Mouse (Mus musculus) heart, embryonic 15.5 days (tissue): ENCODE measurements around the gene Rbp7. TPM values are rescaled to one million over a fixed set of nuclear protein-coding genes. Genes with fewer than 3 reads are reported as not detected.
"Not testable (repeated sequence)": the region's sequence is repeated elsewhere in the genome, so short reads cannot be mapped to it uniquely, and the experiment has no call there.

Source experiments
- ATAC-seq: fragments of 200-750 bp; cut with Nextera tagmentation; replicated peaks from 2 replicates; pipeline ENCODE4 v1.8.0; 2017; ENCODE audit warnings: low read depth, moderate TSS enrichment; ENCODE audit not compliant: insufficient number of reproducible peaks, insufficient read depth, low FRiP score
- H3K27ac ChIP-seq: fragments of 300-500 bp; sonication (generic); 2 replicates; pipeline ENCODE4 v1.5.1; 2015; ENCODE audit warnings: mild to moderate bottlenecking, inconsistent platforms
- H3K27me3 ChIP-seq: fragments of 300-500 bp; sonication (generic); 2 replicates; pipeline ENCODE4 v1.6.1; 2015; ENCODE audit warnings: inconsistent platforms
- H3K36me3 ChIP-seq: fragments of 300-500 bp; sonication (generic); 2 replicates; pipeline ENCODE4 v1.6.1; 2015; ENCODE audit warnings: mild to moderate bottlenecking, inconsistent platforms
- H3K4me1 ChIP-seq: fragments of 300-500 bp; sonication (generic); replicated peaks from 2 replicates; pipeline ENCODE4 v1.6.1; 2015; ENCODE audit warnings: inconsistent platforms
- H3K4me2 ChIP-seq: fragments of 300-500 bp; sonication (generic); 2 replicates; pipeline ENCODE4 v1.6.1; 2015; ENCODE audit warnings: inconsistent platforms, mild to moderate bottlenecking, moderate library complexity
- H3K4me3 ChIP-seq: fragments of 300-500 bp; sonication (generic); 2 replicates; pipeline ENCODE4 v1.5.1; 2015; ENCODE audit warnings: mild to moderate bottlenecking, inconsistent platforms
- H3K9ac ChIP-seq: fragments of 300-500 bp; sonication (generic); 2 replicates; pipeline ENCODE4 v1.6.1; 2015; ENCODE audit warnings: mild to moderate bottlenecking, inconsistent platforms
- H3K9me3 ChIP-seq: fragments of 300-500 bp; sonication (generic); replicated peaks from 2 replicates; pipeline ENCODE4 v1.6.1; 2016; ENCODE audit warnings: inconsistent platforms
- WGBS: fragments of 180-500 bp; shearing (Covaris S2); methylation state at CpG from one replicate; pipeline ENCODE4 v1.1.7; 2015; ENCODE audit warnings: mixed read lengths; 5-methylcytosine and 5-hydroxymethylcytosine counted together
- polyA plus RNA-seq: library from polyadenylated mRNA; unstranded; fragments of >200 nt; fragmentation: Nextera tagmentation; extraction: Ambion mirVana; gene quantifications from 2 replicates; pipeline ENCODE4 v1.2.1, GENCODE M21; 2015

Gene Rbp7
- polyA plus RNA-seq, 1 experiment from 2014 or later, result 13.6 TPM

- Histone ChIP-seq H3K9me3 (no peaks in the 10 kb centered on the region), H3K4me3 (no peak within 1 kb of the TSS), H3K9ac (no peak within 1 kb of the TSS), H3K4me1 (no peaks in the 10 kb centered on the region; the same call in 1 of the 2 replicates), H3K36me3 (peaks cover 20% of the 10 kb centered on the region), H3K27ac (no peak within 1 kb of the TSS), H3K4me2 (no peak within 1 kb of the TSS), H3K27me3 (no peaks in the 10 kb centered on the region)
- WGBS, result 82% methylated on average over 11 of the region's 11 CpGs
- ATAC-seq, result no peak
These were observed 22.3 kb upstream of the Rbp7 start, which contains the start of gene Tmem274 for GRCm38 (mm10) chr4:149477078-149477477. Gene Tmem274, plus strand, starts transcription at chr4:149477378.

GRCm38 (mm10) chr4:149475096-149475495 is 20.3 kb upstream of the Rbp7 start:
- H3K36me3 ChIP-seq, result peaks cover 20% of the 10 kb centered on the region
- no peak overlapping the region for H3K4me2 ChIP-seq
- no peaks in the 10 kb centered on the region for H3K27me3 ChIP-seq
- ATAC-seq, result no peak
- no peaks in the 10 kb centered on the region; the same call in 1 of the 2 replicates for H3K4me1 ChIP-seq
- no peak overlapping the region for H3K27ac ChIP-seq
- no peaks in the 10 kb centered on the region for H3K9me3 ChIP-seq
- H3K9ac ChIP-seq, result no peak overlapping the region
- H3K4me3 ChIP-seq, result no peak overlapping the region
- WGBS, result 60% methylated on average over 7 of the region's 7 CpGs

GRCm38 (mm10) chr4:149469557-149469956 is 14.8 kb upstream of the Rbp7 start:
- WGBS, result 88% methylated on average over 3 of the region's 3 CpGs
- peaks cover 41% of the 10 kb centered on the region for H3K36me3 ChIP-seq
- no peak for ATAC-seq

GRCm38 (mm10) chr4:149463435-149463950 is 8.7 kb upstream of the Rbp7 start:
- Histone ChIP-seq H3K27ac (no peak overlapping the region), H3K4me3 (no peak overlapping the region), H3K36me3 (peaks cover 8% of the 10 kb centered on the region; the same call in 1 of the 2 replicates), H3K4me1 (peaks cover 7% of the 10 kb centered on the region), H3K9me3 (no peaks in the 10 kb centered on the region), H3K9ac (no peak overlapping the region), H3K4me2 (no peak overlapping the region), H3K27me3 (no peaks in the 10 kb centered on the region)
- WGBS, result 75% methylated on average over 6 of the region's 6 CpGs
- no peak for ATAC-seq

More at GRCm38 (mm10) chr4:149469557-149469956, 14.8 kb upstream of the Rbp7 start:
- Histone ChIP-seq H3K27me3 (no peaks in the 10 kb centered on the region), H3K4me2 (no peak overlapping the region), H3K9me3 (no peaks in the 10 kb centered on the region), H3K4me3 (no peak overlapping the region), H3K9ac (no peak overlapping the region), H3K27ac (no peak overlapping the region), H3K4me1 (no peaks in the 10 kb centered on the region)

GRCm38 (mm10) chr4:149462305-149462971 is 7.7 kb upstream of the Rbp7 start:
- no peak for ATAC-seq
- Histone ChIP-seq H3K27ac (no peak overlapping the region), H3K9ac (no peak overlapping the region), H3K4me3 (no peak overlapping the region), H3K4me1 (peaks cover 7% of the 10 kb centered on the region), H3K9me3 (no peaks in the 10 kb centered on the region), H3K36me3 (peaks cover 2% of the 10 kb centered on the region; the same call in 1 of the 2 replicates), H3K27me3 (no peaks in the 10 kb centered on the region), H3K4me2 (no peak overlapping the region)
- WGBS, result 65% methylated on average over 6 of the region's 6 CpGs

- H3K4me1 ChIP-seq, result peaks cover 7% of the 10 kb centered on the region
- H3K9me3 ChIP-seq, result no peaks in the 10 kb centered on the region
- no peak overlapping the region for H3K4me3 ChIP-seq
- H3K27me3 ChIP-seq, result no peaks in the 10 kb centered on the region
- WGBS, result 41% methylated on average over 5 of the region's 7 CpGs
- H3K27ac ChIP-seq, result no peak overlapping the region
- H3K9ac ChIP-seq, result no peak overlapping the region
- H3K4me2 ChIP-seq, result no peak overlapping the region
- no peak for ATAC-seq
- H3K36me3 ChIP-seq, result no peaks in the 10 kb centered on the region
These were observed 7.0 kb upstream of the Rbp7 start for GRCm38 (mm10) chr4:149461579-149462304.

GRCm38 (mm10) chr4:149460475-149460874 is 5.7 kb upstream of the Rbp7 start:
- not testable (repeated sequence) for H3K27me3 ChIP-seq, H3K9ac ChIP-seq, H3K9me3 ChIP-seq, H3K4me3 ChIP-seq, H3K27ac ChIP-seq, H3K4me1 ChIP-seq, H3K36me3 ChIP-seq, H3K4me2 ChIP-seq, ATAC-seq
- WGBS, result 92% methylated on average over 2 of the region's 2 CpGs

GRCm38 (mm10) chr4:149459425-149459824 is 4.6 kb upstream of the Rbp7 start:
- H3K4me2 ChIP-seq, result no peak overlapping the region
- H3K4me3 ChIP-seq, result no peak overlapping the region
- no peak overlapping the region for H3K9ac ChIP-seq
- H3K27ac ChIP-seq, result no peak overlapping the region
- 83% methylated on average over 1 of the region's 1 CpGs for WGBS
- no peaks in the 10 kb centered on the region for H3K36me3 ChIP-seq
- no peaks in the 10 kb centered on the region for H3K9me3 ChIP-seq
- ATAC-seq, result no peak
- H3K27me3 ChIP-seq, result no peaks in the 10 kb centered on the region
- peaks cover 7% of the 10 kb centered on the region for H3K4me1 ChIP-seq

GRCm38 (mm10) chr4:149458526-149458925 is 3.7 kb upstream of the Rbp7 start:
- H3K4me1 ChIP-seq, result peaks cover 7% of the 10 kb centered on the region
- no peaks in the 10 kb centered on the region for H3K9me3 ChIP-seq
- no peak overlapping the region for H3K4me2 ChIP-seq
- ATAC-seq, result no peak
- 53% methylated on average over 5 of the region's 5 CpGs for WGBS
- no peaks in the 10 kb centered on the region for H3K36me3 ChIP-seq
- no peak overlapping the region for H3K4me3 ChIP-seq
- no peak overlapping the region for H3K27ac ChIP-seq
- no peaks in the 10 kb centered on the region for H3K27me3 ChIP-seq
- no peak overlapping the region for H3K9ac ChIP-seq

GRCm38 (mm10) chr4:149457831-149458430 is 3.2 kb upstream of the Rbp7 start:
- H3K27ac ChIP-seq, result no peak overlapping the region
- 55% methylated on average over 6 of the region's 6 CpGs for WGBS
- ATAC-seq, result no peak
- no peak overlapping the region for H3K4me3 ChIP-seq
- no peaks in the 10 kb centered on the region for H3K27me3 ChIP-seq
- no peak overlapping the region for H3K9ac ChIP-seq
- H3K36me3 ChIP-seq, result no peaks in the 10 kb centered on the region
- H3K4me1 ChIP-seq, result peaks cover 7% of the 10 kb centered on the region
- no peak overlapping the region for H3K4me2 ChIP-seq
- no peaks in the 10 kb centered on the region for H3K9me3 ChIP-seq

- not testable (repeated sequence) for H3K9ac ChIP-seq, H3K27ac ChIP-seq, H3K4me1 ChIP-seq, H3K4me2 ChIP-seq, H3K27me3 ChIP-seq, H3K4me3 ChIP-seq, H3K36me3 ChIP-seq, H3K9me3 ChIP-seq, ATAC-seq
- WGBS, result 83% methylated on average over 27 of the region's 27 CpGs
These were observed 2.4 kb upstream of the Rbp7 start for GRCm38 (mm10) chr4:149457163-149457562.
